Mouse (Mus musculus) lung, adult 2 months (tissue): Measurements from ENCODE around the gene Elovl6.

Experiments used
- CTCF ChIP-seq: fragments of 200-500 bp; IDR thresholded peaks from 2 replicates; pipeline ENCODE4 v1.5.1; 2011; ENCODE audit warnings: mild to moderate bottlenecking, low read length, control low read depth; ENCODE audit not compliant: insufficient read depth
- POLR2A ChIP-seq: fragments of 200-500 bp; IDR thresholded peaks from 2 replicates; pipeline ENCODE4 v1.6.1; 2011; ENCODE audit warnings: low read depth, mild to moderate bottlenecking, control low read depth, low read length, borderline replicate concordance; ENCODE audit errors: extremely low read depth

- TF ChIP-seq POLR2A (no peak), CTCF (no peak)
These were observed 60.8 kb downstream of the Elovl6 start for GRCm38 (mm10) chr3:129593001-129593400.
